Mouse (Mus musculus) thymus, postnatal 14 days (tissue): ENCODE measurements around the gene Ppef2.

Experiments
- DNase-seq: peaks from one replicate; pipeline ENCODE4 v3.0.0; 2021

Ppef2 gene

GRCm38 (mm10) chr5:92234939-92235557 is 21.0 kb downstream of the Ppef2 start:
- DNase-seq = peak; percentile 21

DNA sequence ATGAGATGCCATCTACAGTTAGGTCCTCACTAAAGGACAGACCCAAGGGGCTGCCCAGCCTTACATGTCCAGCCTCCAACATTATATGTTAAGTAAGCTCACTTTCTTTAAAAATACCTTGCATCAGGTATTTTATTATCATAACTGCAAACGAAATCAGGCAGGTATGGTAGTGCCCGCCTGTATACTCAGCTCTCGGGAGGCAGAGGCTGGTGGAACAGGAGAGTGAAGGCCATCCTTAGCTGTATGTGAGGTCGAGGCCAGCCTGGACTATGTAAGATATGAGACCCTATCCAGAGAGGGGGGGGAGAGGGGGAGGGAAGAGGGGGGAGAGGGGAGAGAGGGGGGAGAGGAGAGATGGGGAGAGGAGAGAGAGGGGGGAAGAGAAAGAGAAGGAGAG is 22.7 kb downstream of the Ppef2 start:
- no peak for DNase-seq

DNA sequence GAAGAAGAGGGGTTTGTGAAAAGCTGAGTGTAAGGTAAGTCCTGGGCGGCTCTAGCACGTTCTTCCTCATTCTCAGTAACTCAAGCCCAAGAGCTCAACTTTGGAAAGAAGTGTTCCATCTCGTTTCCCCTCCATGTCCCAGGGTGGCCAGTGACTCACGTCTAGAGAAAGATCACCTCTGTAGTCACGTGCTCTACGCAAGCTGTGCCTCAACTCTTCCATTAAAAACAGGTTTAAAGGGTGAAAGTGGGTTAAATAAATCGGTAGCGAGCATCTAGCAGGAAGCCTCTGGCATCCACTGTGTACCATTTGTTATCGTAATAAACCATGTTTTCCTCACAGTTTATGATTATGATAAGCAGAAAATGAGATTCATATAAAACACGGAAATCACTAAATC is 24.2 kb downstream of the Ppef2 start:
- no peak for DNase-seq

GRCm38 (mm10) chr5:92230306-92230705 is 25.8 kb downstream of the Ppef2 start:
- no peak for DNase-seq

DNA sequence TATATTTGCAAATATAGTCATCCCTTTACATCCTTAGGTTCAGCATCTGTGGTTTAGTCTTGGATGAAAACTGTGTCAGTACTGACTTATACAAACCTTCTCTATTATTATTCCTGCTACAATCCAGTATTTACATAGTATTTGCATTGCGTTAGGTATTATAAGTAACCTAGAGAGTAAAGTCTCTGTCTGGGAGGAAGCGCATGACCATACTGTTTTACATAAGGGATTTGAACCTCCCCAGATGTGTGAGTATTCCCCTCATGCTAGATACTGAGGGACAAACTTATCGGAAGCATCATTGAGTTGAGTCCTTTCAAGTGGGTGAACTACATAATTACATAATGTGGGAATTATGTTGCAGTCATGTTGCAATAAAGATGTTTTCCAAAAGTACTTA is 26.6 kb downstream of the Ppef2 start:
- DNase-seq = no peak

- DNase-seq = no peak
Observed at GRCm38 (mm10) chr5:92228776-92229175, 27.3 kb downstream of the Ppef2 start.

- DNase-seq = no peak
Observed at GRCm38 (mm10) chr5:92227782-92228181, 28.3 kb downstream of the Ppef2 start.

- no peak for DNase-seq
Observed at GRCm38 (mm10) chr5:92220287-92220902, 35.7 kb downstream of the Ppef2 start.

GRCm38 (mm10) chr5:92219826-92220225 is 36.3 kb downstream of the Ppef2 start:
- no peak for DNase-seq

DNA sequence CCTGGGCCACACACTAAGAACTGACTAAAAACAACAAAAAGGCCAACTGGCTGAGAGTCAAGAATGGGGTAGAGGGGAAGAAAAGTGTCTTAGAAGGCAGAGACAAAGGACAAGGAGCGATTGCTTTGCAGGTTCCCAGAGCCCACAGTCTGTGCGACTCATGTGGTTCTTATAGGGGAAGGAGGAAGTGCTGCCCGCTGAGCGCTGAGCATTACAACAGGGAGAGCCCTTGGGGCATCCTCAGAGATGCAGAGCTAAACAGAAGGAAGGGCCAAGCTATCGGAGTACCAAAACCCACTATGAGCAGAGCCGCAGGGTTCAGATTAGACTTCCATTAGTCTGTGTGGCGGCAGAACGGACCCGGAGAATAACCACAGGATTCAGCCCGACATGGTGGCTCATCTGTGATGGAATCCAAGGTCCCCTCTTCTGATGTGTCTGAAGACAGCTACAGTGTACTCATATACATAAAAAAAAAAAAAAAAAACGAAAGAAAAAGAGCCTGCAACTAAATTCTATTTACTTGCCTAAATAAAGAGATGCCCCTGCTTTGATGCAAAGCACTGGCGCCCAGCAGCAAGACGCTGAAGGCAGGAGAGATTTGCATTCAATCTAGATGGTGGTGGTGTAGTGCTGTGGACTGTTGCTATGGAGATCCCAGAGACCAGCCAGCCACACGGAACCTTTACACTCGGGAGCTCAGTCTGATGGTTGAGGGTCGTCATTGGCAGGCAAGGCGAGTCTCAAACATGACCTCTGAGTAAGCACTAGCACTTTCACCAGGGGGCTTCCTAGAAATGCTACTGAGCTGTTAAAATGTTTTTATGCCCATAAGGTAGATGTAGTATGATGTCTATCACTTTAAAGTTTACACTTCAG is 36.9 kb downstream of the Ppef2 start:
- no peak for DNase-seq

- no peak for DNase-seq
Observed at GRCm38 (mm10) chr5:92215308-92215707, 40.8 kb downstream of the Ppef2 start, which contains the start of gene U90926. Gene U90926, minus strand, starts transcription at chr5:92215408.

GRCm38 (mm10) chr5:92212231-92212630 is 43.8 kb downstream of the Ppef2 start:
- no peak for DNase-seq

GRCm38 (mm10) chr5:92210205-92210604 is 45.9 kb downstream of the Ppef2 start:
- no peak for DNase-seq

DNA sequence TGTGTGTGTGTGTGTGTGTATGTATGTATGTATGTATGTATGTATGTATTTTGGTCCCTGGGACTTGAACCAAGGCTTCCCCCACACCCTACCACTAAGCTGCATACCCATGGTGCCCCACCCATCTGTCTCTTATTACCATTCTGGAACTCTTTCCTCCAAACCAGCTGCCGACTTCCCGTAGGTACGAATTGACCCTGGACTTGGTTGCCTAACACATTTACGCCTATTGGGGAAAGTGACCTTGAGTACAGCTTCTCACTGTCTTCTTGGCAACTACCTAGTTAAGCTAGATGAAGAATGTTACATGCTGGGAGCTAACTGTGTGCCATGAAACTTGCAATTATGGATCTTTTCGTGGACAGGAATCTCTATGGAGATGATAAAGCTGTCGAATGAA is 50.0 kb downstream of the Ppef2 start:
- no peak for DNase-seq

DNA sequence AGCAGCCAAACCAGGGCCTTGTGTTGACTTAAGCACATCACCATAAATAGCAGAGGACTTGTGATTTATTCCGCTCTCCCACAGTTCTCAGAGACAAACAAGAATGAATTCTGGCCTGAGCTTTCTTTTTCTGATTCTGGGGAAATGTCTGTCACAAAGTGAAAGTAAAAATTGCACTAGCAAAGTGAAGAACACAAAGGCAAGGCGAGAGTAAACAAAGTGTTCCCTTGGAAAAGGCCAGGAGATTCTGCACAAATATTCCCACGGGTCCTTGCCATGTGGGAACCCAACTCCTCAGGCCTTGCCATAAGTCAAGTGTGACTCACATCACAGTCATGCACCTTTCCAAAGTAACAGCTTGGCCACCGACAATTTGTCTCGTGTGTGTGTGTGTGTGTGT is 50.4 kb downstream of the Ppef2 start:
- DNase-seq = no peak

DNA sequence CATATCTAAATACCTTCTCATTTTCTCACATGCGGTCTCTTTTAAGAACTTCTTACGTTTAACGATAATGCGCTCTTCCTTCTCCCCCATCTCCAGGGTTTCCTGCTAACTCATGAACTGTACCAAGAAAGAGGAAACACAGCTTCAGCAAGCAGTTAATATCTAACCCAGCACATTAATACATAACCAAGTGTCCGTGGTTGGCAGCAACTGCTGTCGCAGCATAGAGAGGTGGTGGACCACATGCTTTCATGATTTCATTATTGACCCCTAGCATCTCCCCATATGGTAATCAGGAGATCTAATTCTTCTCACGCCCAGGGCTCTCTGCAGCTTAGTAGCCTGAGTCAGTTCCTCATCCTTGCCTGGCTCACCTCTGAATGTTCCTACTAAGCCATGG is 50.9 kb downstream of the Ppef2 start:
- no peak for DNase-seq

- no peak for DNase-seq
Observed at GRCm38 (mm10) chr5:92204162-92205036, 51.7 kb downstream of the Ppef2 start.

DNA sequence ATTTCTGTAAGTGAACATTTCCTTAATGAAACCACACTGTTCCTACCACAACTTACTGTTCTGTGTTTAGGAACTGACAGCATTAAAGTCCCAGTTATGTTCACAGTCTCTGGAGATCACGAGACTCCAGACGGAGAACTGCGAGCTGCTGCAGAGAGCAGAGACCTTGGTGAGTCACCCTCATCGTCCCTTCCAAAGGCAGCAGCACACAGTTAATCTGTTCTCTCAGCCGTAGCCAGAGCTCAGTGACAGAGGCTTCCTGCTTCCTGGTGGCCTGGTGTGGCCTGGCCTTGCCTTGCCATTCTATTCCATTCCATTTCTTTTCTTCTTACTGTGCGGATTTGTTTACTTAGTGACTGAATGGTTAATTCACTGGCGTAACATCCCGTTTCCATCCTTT is 57.8 kb downstream of the Ppef2 start:
- no peak for DNase-seq

DNA sequence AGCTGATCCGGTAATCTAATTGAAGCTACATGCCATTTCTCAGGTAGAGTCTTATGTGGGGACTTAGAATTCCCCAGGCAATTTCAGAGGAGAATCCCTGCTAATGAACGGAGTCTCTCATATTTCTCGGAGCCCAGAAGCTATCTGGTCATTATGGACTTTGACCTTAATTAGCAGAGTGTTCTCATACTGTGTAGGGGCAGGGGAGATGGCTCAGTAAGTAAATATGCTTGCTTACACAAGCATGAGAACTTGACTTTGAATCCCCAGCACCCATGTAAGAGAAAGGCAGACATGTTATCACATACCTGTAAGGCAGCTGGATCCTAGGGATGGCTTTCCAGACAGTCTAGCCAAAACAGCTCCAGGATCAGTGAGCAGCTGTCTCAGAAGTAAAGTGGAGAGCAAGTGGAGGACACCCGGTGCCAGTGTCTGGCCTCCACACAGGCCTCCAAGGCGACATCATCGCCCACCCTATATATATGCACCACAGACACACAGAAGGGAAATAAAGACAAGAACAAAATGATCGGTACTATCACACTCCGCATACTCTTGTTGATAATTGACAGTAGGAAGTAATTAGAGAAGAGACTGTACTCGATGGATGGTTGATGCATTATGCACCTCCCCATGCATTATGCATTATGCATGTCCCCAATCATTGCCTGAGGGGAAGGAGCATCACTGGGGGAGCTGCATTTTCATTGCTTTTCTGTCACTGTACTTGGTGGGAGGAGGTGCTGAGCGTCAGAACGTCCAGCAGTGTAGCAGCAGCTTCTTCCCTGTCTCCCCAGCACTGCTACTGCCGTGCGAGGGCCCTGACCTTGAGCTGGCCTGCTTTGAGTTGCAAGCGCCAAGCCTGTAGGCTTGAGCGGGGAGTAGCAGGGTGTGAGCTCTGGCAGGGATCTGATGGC is 58.9 kb downstream of the Ppef2 start:
- no peak for DNase-seq

- DNase-seq = peak; percentile 48
Observed at GRCm38 (mm10) chr5:92195716-92196115, 60.4 kb downstream of the Ppef2 start.

DNA sequence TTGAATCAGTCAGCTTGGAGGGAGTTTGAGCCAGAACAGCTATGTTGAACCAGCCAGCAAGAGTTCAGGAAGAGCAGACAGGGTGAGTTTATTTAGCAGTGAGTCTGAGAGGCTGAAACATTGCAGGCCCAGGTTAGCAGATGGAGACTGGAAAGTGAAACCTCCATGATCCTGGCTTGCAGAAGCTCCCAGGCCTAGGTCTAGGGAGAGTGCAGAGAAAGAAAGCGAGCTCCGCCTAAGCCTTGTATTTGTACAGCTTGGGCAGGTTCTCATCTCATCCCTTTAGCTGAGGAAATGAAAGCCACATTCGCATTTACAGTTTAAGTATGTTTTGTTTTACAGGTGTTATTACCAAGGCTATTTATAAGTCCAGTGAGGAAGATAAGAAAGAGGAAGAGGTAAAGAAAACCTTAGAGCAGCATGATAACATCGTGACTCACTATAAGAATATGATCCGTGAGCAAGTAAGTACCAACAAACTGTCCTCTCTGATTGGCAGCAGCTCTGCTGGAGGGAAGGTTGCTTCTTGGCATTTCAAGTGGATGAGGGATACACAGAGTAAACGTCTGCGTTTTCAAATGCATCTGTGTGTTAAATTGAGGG is 67.1 kb downstream of the Ppef2 start:
- no peak for DNase-seq
